Mouse (Mus musculus) testis, adult 10 weeks (tissue): ENCODE results near the gene Atf3. TPM values are rescaled to one million over a fixed set of nuclear protein-coding genes. Genes with fewer than 3 reads are reported as not detected.

Experiments used
- polyA plus RNA-seq: library from polyadenylated mRNA; stranded (reverse); fragments of 350-450 nt; fragmentation: Illumina TruSeq; extraction: RNeasy Lipid Tissue Mini Kit (QIAGEN cat#74804); gene quantifications from one replicate; pipeline ENCODE4 v1.2.3, GENCODE M21; 2014; ENCODE audit warnings: low read depth, low replicate concordance

The Atf3 gene
- polyA plus RNA-seq, result not detected

GRCm38 (mm10) chr1:191217939-191218338 lies at the start of gene Atf3:
Atf3 (minus strand) TSS chr1:191218039.

GRCm38 (mm10) chr1:191164717-191165116 lies 53.1 kb downstream of the Atf3 start, which contains the start of gene Fam71a:
Fam71a (minus strand) TSS chr1:191164817.

Other genes starting within 250 kb of the Atf3 start
- gene Vash2, start 238.7 kb downstream of the Atf3 start, polyA plus RNA-seq, result 73.4 TPM
- 8.4 TPM for gene Flvcr1, start 191.9 kb downstream of the Atf3 start, polyA plus RNA-seq
- 170 TPM for gene Spata45, start 181.4 kb downstream of the Atf3 start, polyA plus RNA-seq
- gene Tatdn3, start 155.1 kb downstream of the Atf3 start, polyA plus RNA-seq, result 24.1 TPM
- 5.9 TPM for gene Nsl1, start 155.0 kb downstream of the Atf3 start, polyA plus RNA-seq
- not detected for gene Batf3, start 120.2 kb downstream of the Atf3 start, polyA plus RNA-seq
- gene Fam71a, start 53.2 kb downstream of the Atf3 start, polyA plus RNA-seq, result 41.2 TPM
- 0.64 TPM for gene Nenf, start 100.2 kb upstream of the Atf3 start, polyA plus RNA-seq
- gene Tmem206, start 107.9 kb upstream of the Atf3 start, polyA plus RNA-seq, result 19.3 TPM
- gene Ppp2r5a, start 185.2 kb upstream of the Atf3 start, polyA plus RNA-seq, result 49.0 TPM